Mouse (Mus musculus) right cerebral cortex, adult 2 months (tissue): Measurements from ENCODE around the gene Faap20.

Experiments
- DNase-seq, 2 experiments: peaks; one replicate each; pipeline ENCODE4 v3.0.0; 2021 to 2022; ENCODE audit warnings: low spot score in 2 of 2

The Faap20 gene

DNA sequence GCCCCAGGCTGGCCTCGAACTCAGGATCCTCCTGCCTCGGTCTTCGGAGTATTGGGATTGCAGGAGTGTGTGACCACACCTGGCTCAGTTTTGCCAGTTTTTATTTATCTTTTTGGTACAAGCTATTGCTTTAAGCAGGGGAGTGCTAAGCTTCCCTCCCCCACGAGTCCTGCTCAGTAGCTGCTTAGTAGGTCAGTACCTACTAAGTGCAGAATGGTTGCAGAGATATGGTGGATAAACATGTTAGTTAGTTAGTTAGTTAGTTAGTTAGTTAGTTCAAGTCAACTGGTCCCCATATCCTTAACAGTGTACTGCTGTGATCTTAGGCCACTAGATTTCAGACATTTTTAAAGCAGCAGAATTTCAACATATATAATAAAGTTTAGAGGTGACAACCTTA, 36.5 kb downstream of the Faap20 start:
- DNase-seq, result no peak

DNA sequence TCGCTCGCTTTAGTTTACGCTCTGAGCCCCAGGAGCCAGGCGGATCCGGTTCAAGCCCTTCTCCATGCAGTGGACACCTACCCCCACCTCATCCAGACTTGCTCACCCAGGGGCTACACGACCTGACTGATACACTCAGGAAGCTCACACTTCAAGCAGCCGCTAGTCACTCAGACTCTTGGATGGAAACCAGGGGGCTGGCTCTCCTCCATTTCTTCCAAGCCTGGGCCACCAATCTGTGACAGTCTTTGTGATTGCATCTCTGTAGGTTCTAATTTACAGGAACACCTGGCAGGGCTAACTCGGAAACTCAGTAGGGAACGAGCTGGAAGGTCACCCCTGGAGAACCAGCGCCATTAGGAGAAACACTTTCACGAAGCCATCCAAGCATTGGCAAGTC, 38.1 kb downstream of the Faap20 start:
- no peak for DNase-seq

GRCm38 (mm10) chr4:155288586-155288985, 39.0 kb downstream of the Faap20 start:
- no peak for DNase-seq

DNA sequence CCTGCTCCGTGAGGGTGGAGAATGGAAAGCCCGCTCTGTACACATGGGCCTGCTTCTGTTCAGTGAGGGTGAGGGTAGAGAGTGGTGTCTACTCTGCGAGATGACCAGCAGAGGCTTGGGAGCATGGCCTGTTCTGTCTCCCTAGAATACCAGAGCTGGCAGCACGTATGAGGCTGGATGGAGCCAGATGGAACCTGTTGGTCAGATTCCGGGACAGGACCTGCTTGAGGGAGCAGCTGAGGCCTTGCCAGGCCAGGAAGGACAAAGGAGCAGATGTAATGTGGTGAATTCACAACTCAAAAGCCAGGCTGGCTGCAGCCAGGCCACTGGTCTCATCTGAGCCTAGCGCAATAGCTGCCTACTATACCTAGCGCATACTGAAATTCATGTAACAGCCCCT, 40.4 kb downstream of the Faap20 start:
- DNase-seq, result no peak

DNA sequence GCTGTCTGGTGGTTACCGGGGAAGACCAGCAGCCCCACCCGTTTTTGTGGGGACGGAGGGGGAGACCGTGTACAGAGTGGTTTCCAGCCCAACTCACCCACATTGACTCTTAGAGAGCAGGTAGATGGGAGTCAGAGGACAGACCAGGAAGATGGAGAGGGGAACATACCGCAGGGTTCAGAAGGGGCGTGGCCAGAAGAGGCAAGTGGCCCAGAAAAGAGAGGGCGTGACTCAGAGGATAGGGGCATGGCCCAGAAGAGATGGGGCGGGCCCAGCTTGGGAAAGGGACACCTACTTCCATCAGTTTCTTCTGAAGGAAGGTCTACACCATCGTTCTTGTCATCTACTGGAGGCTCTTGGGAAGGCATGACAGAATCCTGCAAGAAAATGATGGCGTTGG, 43.3 kb downstream of the Faap20 start:
- DNase-seq, result no peak

GRCm38 (mm10) chr4:155294381-155294780, 44.8 kb downstream of the Faap20 start:
- DNase-seq, result no peak

GRCm38 (mm10) chr4:155295026-155295590, 45.5 kb downstream of the Faap20 start:
- DNase-seq, result no peak

DNA sequence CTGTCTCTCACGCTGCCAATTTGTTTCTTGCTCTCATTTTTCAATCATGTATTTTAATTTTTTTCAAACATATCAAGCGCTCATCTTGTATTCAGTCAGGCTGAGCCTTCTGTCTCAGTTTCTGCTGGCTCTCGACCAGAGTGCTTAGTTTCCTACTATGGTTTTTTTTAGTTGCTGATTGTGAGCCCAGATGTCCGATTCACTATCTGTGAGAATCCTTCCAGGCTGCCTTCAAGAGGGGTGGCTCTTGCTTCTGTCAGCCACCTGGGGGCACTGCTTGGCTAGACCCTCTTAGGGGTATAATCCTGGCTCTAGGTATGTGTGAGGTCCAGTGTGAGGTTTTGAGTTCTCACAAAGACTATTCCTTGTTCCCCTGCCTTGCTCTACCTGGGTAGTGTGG, 46.4 kb downstream of the Faap20 start:
- peak; percentile 66 to 75 for DNase-seq

GRCm38 (mm10) chr4:155297057-155297456, 47.5 kb downstream of the Faap20 start:
- no peak for DNase-seq

DNA sequence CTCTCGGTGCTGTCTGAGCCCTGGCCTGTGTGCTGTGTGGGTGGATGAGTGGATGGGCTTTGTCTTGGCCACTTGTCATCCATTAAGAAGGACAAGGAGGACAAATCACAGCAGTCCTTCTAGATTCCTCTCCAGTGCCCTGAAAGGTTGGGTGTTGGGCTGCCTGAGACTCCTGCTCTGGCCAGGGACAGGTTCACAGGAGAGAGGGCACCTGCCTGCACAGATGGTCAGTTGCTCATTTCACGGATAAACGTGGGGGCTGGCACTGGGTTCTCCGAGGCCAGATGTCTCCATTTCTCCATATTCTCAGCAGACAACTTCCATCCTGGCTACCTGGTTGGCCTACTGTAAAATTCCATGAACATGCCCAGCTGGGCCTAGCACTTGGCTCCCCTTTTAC, 49.2 kb downstream of the Faap20 start:
- no peak for DNase-seq

DNA sequence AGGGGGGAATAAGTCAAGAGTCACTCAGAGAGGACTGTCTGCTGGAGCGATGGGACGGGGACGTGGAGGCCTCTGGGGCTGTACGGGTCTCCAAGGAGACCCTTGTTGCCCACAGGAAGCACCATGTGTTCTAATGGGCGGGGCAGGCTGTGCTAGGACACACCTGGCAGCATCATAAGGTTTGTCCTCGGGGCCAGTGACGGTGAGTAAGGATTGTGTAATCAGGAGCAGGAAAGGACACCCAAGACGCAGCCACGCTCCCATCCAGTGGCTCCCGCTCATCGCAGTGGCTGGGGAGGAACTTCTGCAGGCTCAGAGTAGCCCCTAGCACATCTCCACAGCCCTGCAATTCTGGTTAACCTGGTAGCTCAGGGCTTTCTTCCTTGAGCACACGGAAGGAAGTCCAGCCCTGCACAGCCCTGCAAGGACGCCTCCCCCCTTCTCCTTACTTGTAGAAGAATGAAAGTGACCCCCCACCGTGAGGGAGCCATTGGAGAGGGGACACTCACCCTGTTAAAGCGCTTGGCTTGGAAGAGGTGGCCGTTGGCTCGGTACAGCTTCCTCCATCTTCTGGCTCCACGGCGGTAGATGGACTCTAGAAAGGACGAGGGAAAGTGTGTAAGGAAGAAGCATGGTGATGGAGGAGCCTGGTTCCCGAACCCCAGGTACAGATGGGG, 51.0 kb downstream of the Faap20 start:
- no peak for DNase-seq

- DNase-seq, result no peak
Observed at GRCm38 (mm10) chr4:155301098-155301447, 51.5 kb downstream of the Faap20 start.

DNA sequence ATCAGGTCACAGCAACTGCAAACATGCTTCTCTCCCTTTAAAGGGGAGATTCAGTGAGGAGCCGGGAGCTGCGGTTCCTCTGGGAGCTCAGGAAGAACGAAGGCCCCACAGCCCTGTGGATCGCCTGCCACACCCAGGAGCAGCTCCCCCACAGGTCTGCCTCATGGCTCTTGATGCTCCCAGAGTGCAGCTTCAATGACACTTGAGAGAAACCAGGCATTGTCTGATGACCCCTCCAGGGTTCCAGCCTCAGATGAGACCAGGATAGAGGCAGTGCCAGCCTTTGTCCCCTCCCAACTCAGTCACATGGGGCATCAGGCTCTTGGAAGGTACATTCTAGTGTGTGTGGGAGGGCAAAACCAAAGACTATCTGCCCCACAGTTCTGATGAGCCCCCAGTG, 52.4 kb downstream of the Faap20 start:
- DNase-seq, result no peak

DNA sequence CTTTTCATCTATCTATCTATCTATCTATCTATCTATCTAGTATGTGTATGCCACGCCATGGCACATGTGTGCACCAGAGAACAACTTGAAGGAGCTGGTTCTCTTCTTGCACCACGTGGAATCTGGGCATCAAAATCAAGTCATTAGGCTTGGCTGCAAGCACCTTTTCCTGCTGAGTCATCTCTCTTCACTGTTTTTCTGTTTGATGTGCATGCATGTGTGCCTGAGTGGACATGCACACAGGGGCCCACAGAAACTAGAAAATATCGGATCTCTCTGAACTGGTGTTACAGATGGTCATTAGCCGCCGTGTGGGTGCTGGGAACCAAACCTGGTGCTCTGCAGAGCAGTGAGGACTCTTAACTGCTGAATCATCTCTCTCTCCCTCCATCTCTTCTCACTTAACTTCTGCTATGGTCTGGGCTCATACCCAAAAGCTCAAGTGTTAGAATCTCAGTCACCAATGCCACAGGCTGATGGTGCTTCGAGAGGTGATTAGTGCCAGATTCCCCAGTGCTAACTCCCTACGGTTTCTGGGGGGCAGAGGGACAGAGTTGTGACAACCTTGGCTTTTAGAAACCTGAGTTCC, 55.0 kb downstream of the Faap20 start:
- DNase-seq, result no peak

DNA sequence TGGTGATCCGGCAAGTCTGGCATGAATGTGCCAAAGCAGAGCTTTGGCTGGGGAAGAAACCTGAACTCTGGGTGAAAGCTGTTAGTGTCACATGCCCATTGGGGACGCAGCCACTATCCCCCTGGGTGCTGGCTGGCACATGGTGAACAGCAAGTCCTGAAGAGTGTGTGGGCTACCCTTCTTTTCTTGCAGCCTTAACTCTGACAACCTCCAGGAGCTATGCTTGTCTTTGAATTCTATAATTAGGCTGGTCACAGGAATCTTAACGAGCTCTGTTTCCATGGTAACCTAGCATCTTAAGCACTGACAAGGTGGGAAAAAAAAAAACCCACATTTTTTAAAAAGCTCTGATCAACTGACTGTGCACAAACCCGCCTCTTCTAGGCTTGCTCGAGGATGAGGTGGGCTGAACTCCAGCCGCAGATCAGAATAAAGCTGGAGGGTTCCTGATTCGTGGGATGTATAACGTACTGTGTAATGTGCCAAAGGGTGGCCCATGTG, 56.0 kb downstream of the Faap20 start:
- DNase-seq, result peak; percentile 75 to 76
